Mouse (Mus musculus) MEL (cell line): ENCODE data around the gene Tunar.

Experiments used
- CTCF ChIP-seq, 3 experiments: IDR thresholded peaks in 2 of 3; conservative IDR thresholded peaks in 1 of 3; 2 replicates each; pipeline ENCODE4 v1.5.1; 2011 to 2012; ENCODE audit warnings: low read length in 3 of 3, low read depth in 2 of 3, mild to moderate bottlenecking in 2 of 3, improper control_type of control experiment in 1 of 3, inconsistent platforms in 1 of 3, mixed read lengths in 1 of 3, moderate library complexity in 1 of 3; ENCODE audit not compliant: control insufficient read depth in 1 of 3, insufficient read depth in 1 of 3, poor library complexity in 1 of 3, severe bottlenecking in 1 of 3
- EP300 ChIP-seq, 2 experiments: IDR thresholded peaks; 2 replicates each; pipeline ENCODE4 v1.6.1; 2011; ENCODE audit warnings: improper control_type of control experiment in 2 of 2, low read length in 2 of 2, low read depth in 1 of 2, mild to moderate bottlenecking in 1 of 2
- GABPA ChIP-seq: IDR thresholded peaks from 2 replicates; pipeline ENCODE4 v1.6.1; 2012; ENCODE audit warnings: low read depth, mild to moderate bottlenecking, inconsistent platforms, low read length, improper control_type of control experiment, moderate library complexity
- HCFC1 ChIP-seq: IDR thresholded peaks from 2 replicates; pipeline ENCODE4 v1.6.1; 2012; ENCODE audit warnings: low read depth, mild to moderate bottlenecking, inconsistent platforms, low read length, improper control_type of control experiment, moderate library complexity
- MAX ChIP-seq: IDR thresholded peaks from 2 replicates; pipeline ENCODE4 v1.6.1; 2011; ENCODE audit warnings: low read length, improper control_type of control experiment
- MAZ ChIP-seq: IDR thresholded peaks from 2 replicates; pipeline ENCODE4 v1.6.1; 2012; ENCODE audit warnings: low read depth, mild to moderate bottlenecking, inconsistent platforms, low read length, improper control_type of control experiment
- NELFE ChIP-seq: IDR thresholded peaks from 2 replicates; pipeline ENCODE4 v1.6.1; 2011; ENCODE audit warnings: low read depth, low read length, improper control_type of control experiment
- POLR2A ChIP-seq, 2 experiments: IDR thresholded peaks; 2 replicates each; pipeline ENCODE4 v1.6.1; 2011 to 2012; ENCODE audit warnings: low read length in 2 of 2, mild to moderate bottlenecking in 2 of 2, control low read depth in 1 of 2, improper control_type of control experiment in 1 of 2, low read depth in 1 of 2, moderate library complexity in 1 of 2; ENCODE audit not compliant: control insufficient read depth in 1 of 2, insufficient read depth in 1 of 2, poor library complexity in 1 of 2
- POLR2AphosphoS5 ChIP-seq: IDR thresholded peaks from 2 replicates; pipeline ENCODE4 v1.6.1; 2012; ENCODE audit warnings: low read depth, borderline replicate concordance, mild to moderate bottlenecking, inconsistent platforms, low read length, moderate library complexity, mixed read lengths
- TAL1 ChIP-seq: IDR thresholded peaks from 2 replicates; pipeline ENCODE4 v1.6.1; 2012; ENCODE audit warnings: mild to moderate bottlenecking, inconsistent platforms, low read length, moderate library complexity, mixed read lengths
- UBTF ChIP-seq: IDR thresholded peaks from 2 replicates; pipeline ENCODE4 v1.6.1; 2012; ENCODE audit warnings: low read depth, mild to moderate bottlenecking, inconsistent platforms, low read length, improper control_type of control experiment, moderate library complexity, borderline replicate concordance; ENCODE audit not compliant: insufficient read depth
- USF1 ChIP-seq: IDR thresholded peaks from 2 replicates; pipeline ENCODE4 v1.6.1; 2014; ENCODE audit warnings: low read depth, mild to moderate bottlenecking, inconsistent platforms, low read length, improper control_type of control experiment, moderate library complexity
- USF2 ChIP-seq, 2 experiments: IDR thresholded peaks; 2 replicates each; pipeline ENCODE4 v1.6.1; 2011 to 2012; ENCODE audit warnings: improper control_type of control experiment in 2 of 2, low read length in 2 of 2, borderline replicate concordance in 1 of 2, inconsistent platforms in 1 of 2, low read depth in 1 of 2, mild to moderate bottlenecking in 1 of 2; ENCODE audit not compliant: insufficient read depth in 1 of 2
- ZKSCAN1 ChIP-seq: IDR thresholded peaks from 2 replicates; pipeline ENCODE4 v1.6.1; 2012; ENCODE audit warnings: low read depth, mild to moderate bottlenecking, inconsistent platforms, low read length, improper control_type of control experiment, moderate library complexity

DNA sequence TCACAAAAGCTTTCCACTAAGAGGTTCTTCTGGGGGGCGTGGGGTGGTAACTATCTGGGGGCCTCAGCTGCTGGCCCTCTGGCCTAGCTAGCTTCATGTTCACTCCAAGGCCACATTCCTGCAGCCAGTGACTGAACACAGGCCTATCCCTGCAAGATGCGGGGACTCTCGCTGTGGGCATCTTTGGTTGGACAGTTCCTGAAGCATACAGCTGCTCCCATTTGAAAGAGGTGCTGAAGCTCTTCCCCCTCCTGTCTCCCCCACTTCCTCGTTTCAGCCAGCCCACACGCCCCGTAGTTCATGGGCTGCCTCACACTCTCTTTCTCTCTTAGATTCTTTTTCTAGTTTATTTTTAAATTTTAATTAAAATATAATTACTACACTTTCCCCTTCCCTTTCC, 72.3 kb downstream of the Tunar start:
- no peak for TF ChIP-seq POLR2A (IDR thresholded peaks at IDR 0.05; ENCODE audit: control insufficient read depth in 1 of 2, insufficient read depth in 1 of 2, low read depth in 1 of 2, low read length in 2 of 2, poor library complexity in 1 of 2)
- TF ChIP-seq ZKSCAN1: no peak
- TF ChIP-seq CTCF (IDR thresholded peaks at IDR 0.05 in 2 of 3, conservative IDR thresholded peaks at IDR 0.05 in 1 of 3; ENCODE audit: control insufficient read depth in 1 of 3, insufficient read depth in 1 of 3, low read depth in 2 of 3, low read length in 3 of 3, poor library complexity in 1 of 3, severe bottlenecking in 1 of 3): no peak
- no peak for TF ChIP-seq POLR2AphosphoS5
- TF ChIP-seq MAX: no peak
- no peak for TF ChIP-seq USF1
- TF ChIP-seq UBTF: no peak
- TF ChIP-seq USF2 (IDR thresholded peaks at IDR 0.05; ENCODE audit: borderline replicate concordance in 1 of 2, insufficient read depth in 1 of 2, low read depth in 1 of 2, low read length in 2 of 2): no peak
- no peak for TF ChIP-seq HCFC1
- TF ChIP-seq MAZ: no peak
- no peak for TF ChIP-seq NELFE
- TF ChIP-seq EP300 (IDR thresholded peaks at IDR 0.05; ENCODE audit: low read depth in 1 of 2, low read length in 2 of 2): no peak
- TF ChIP-seq GABPA: no peak
- no peak for TF ChIP-seq TAL1
